Mouse (Mus musculus) hindbrain, postnatal 0 days (tissue): ENCODE measurements around the gene Sae1. TPM values are rescaled to one million over a fixed set of nuclear protein-coding genes. Genes with fewer than 3 reads are reported as not detected.

ENCODE experiments used
- ATAC-seq: fragments of 200-750 bp; cut with Nextera tagmentation; 2 replicates; pipeline ENCODE4 v1.8.0; 2017; ENCODE audit warnings: mild to moderate bottlenecking, moderate TSS enrichment, moderate library complexity
- DNase-seq: peaks from one replicate; pipeline ENCODE4 v3.0.0-alpha.2; 2015; ENCODE audit warnings: low spot score
- H3K27ac ChIP-seq: fragments of 300-500 bp; sonication (generic); 2 replicates; pipeline ENCODE4 v1.5.1; 2014; ENCODE audit warnings: mild to moderate bottlenecking
- H3K27me3 ChIP-seq: fragments of 300-500 bp; sonication (generic); 2 replicates; pipeline ENCODE4 v1.6.1; 2014; ENCODE audit warnings: low read length, mixed read lengths; ENCODE audit not compliant: insufficient read depth
- H3K36me3 ChIP-seq: fragments of 300-500 bp; sonication (generic); 2 replicates; pipeline ENCODE4 v1.6.1; 2014; ENCODE audit warnings: low read length, mixed read lengths; ENCODE audit not compliant: insufficient read depth
- H3K4me1 ChIP-seq: fragments of 300-500 bp; sonication (generic); 2 replicates; pipeline ENCODE4 v1.6.1; 2014; ENCODE audit warnings: antibody characterized with exemption, low read length, mixed read lengths; ENCODE audit not compliant: insufficient read depth
- H3K4me2 ChIP-seq: fragments of 300-500 bp; sonication (generic); 2 replicates; pipeline ENCODE4 v1.6.1; 2014; ENCODE audit warnings: low read depth, mild to moderate bottlenecking, low read length, moderate library complexity, mixed read lengths
- H3K4me3 ChIP-seq: fragments of 300-500 bp; sonication (generic); 2 replicates; pipeline ENCODE4 v1.5.1; 2014; ENCODE audit warnings: low read length
- H3K9ac ChIP-seq: fragments of 300-500 bp; sonication (generic); replicated peaks from 2 replicates; pipeline ENCODE4 v1.6.1; 2014; ENCODE audit warnings: mild to moderate bottlenecking, low read length, moderate library complexity, mixed read lengths
- H3K9me3 ChIP-seq: fragments of 300-500 bp; sonication (generic); 2 replicates; pipeline ENCODE4 v1.6.1; 2016; ENCODE audit warnings: low read length, mixed read lengths
- CTCF ChIP-seq: IDR thresholded peaks from 2 replicates; pipeline ENCODE4 v1.5.1; 2016; ENCODE audit warnings: antibody characterized with exemption, control low read depth, low read depth
- WGBS: fragments of 180-500 bp; shearing (Covaris S2); extraction: QIAGEN DNeasy Blood & Tissue Kit; methylation state at CpG from one replicate; pipeline ENCODE4 v1.1.7; 2014; 5-methylcytosine and 5-hydroxymethylcytosine counted together
- polyA plus RNA-seq: library from polyadenylated mRNA; unstranded; fragments of >200 nt; fragmentation: Nextera tagmentation; extraction: Ambion mirVana; gene quantifications from 2 replicates; pipeline ENCODE4 v1.2.1, GENCODE M21; 2015
- total RNA-seq: library from RNA; depleted of rRNA; stranded (reverse); fragments of >200 nt; gene quantifications from 2 replicates; pipeline ENCODE4 v1.2.3, GENCODE M21; 2014

Sae1 gene
- total and polyA plus RNA-seq, 2 experiments from 2014 or later: 88.6 to 215 TPM

- no peaks in the 10 kb centered on the region for H3K27me3 ChIP-seq
- DNase-seq: peak; percentile 94
- H3K4me1 ChIP-seq: peaks cover 7% of the 10 kb centered on the region; the same call in 1 of the 2 replicates
- 0% methylated on average over 23 of the region's 23 CpGs for WGBS
- peak overlapping the region; percentile 66 for H3K27ac ChIP-seq
- peak overlapping the region; percentile 37; the same call in 1 of the 2 replicates for H3K9ac ChIP-seq
- peak; percentile 96 for TF ChIP-seq CTCF
- peak overlapping the region; percentile 57 for H3K4me2 ChIP-seq
- peak overlapping the region; percentile 35 for H3K4me3 ChIP-seq
- H3K9me3 ChIP-seq: no peaks in the 10 kb centered on the region
- peak; percentile 39 for ATAC-seq
- no peaks in the 10 kb centered on the region for H3K36me3 ChIP-seq
These were observed 92.8 kb downstream of the Sae1 start for GRCm38 (mm10) chr7:16294837-16295236.

DNA sequence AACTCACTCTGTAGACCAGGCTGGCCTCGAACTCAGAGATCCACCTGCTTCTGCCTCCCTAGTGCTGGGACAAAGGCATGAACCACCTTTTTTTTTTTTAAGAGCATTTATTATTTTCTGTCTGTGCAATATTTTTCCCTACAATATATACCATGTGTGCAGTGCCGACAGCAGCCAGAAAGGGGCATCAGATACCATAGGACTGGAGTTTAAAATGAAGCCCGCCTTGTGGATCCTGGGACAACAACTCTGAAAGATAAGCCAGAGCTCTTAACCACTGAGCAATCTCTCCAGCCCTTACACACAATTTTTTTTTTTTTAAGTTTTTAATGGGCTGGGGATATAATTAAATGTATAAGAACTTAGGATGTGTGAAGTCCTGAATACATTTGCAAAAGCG lies 93.3 kb downstream of the Sae1 start:
- H3K4me3 ChIP-seq: no peak overlapping the region
- peak overlapping the region; percentile 57; the same call in 1 of the 2 replicates for H3K4me2 ChIP-seq
- H3K36me3 ChIP-seq: no peaks in the 10 kb centered on the region
- no peak overlapping the region for H3K9ac ChIP-seq
- H3K27ac ChIP-seq: no peak overlapping the region
- ATAC-seq: peak; percentile 46; the same call in 1 of the 2 replicates
- 26% methylated on average over 4 of the region's 4 CpGs for WGBS
- no peaks in the 10 kb centered on the region for H3K27me3 ChIP-seq
- TF ChIP-seq CTCF: no peak
- peak; percentile 78 for DNase-seq
- peaks cover 7% of the 10 kb centered on the region; the same call in 1 of the 2 replicates for H3K4me1 ChIP-seq
- no peaks in the 10 kb centered on the region for H3K9me3 ChIP-seq

DNA sequence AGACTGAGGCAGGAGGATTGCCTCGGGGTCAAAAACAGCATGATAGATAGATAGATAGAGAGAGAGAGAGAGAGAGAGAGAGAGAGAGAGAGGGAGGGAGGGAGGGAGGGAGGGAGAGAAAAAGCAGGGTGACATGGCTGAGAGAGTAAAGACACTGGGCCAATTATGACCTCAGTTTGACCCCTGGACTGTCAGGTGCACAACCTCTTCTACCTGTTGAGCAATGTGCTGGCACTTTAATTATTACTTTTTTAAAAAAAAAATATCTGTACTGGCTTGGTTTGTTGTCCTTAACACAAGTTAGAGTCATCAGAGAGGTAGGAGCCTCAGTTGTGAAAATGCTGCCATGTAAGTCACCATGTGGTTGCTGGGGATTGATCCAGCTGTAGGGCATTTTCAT lies 99.8 kb downstream of the Sae1 start:
- ATAC-seq: no peak
- Histone ChIP-seq H3K4me3 (no peak overlapping the region), H3K27me3 (no peaks in the 10 kb centered on the region), H3K4me1 (0 out of 2 replicates have a peak, but pooled peaks cover 3% of the 10 kb centered on the region), H3K9me3 (no peaks in the 10 kb centered on the region), H3K27ac (no peak overlapping the region), H3K36me3 (peaks cover 7% of the 10 kb centered on the region; the same call in 1 of the 2 replicates), H3K4me2 (no peak overlapping the region), H3K9ac (no peak overlapping the region)
- no peak for DNase-seq
- TF ChIP-seq CTCF: no peak
- WGBS: 81% methylated on average over 1 of the region's 1 CpGs

DNA sequence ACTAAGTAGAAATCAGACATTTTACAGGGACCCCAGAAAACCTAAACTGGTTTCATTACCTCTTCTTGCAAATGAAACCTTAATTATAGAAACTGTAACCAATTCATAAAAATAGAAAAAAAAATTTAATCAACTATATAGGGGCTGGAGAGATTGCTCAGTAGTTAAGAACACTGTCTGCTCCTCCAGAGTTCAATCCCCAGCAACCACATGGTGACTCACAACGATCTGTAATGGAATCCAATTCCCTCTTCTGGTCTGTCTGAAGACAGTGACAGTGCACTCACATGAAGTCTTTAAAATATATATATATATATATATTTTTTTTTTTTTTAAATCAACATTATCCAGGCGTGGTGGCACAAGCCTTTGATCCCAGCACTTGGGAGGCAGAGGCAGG lies 100.6 kb downstream of the Sae1 start:
- ATAC-seq (no peak), DNase-seq (no peak)
- no peak for TF ChIP-seq CTCF
- Histone ChIP-seq H3K36me3 (peaks cover 13% of the 10 kb centered on the region; the same call in 1 of the 2 replicates), H3K27ac (peak overlapping the region; percentile 88), H3K9me3 (no peaks in the 10 kb centered on the region), H3K27me3 (no peaks in the 10 kb centered on the region), H3K4me1 (0 out of 2 replicates have a peak, but pooled peaks cover 3% of the 10 kb centered on the region), H3K9ac (peak overlapping the region; percentile 60; the same call in 1 of the 2 replicates), H3K4me3 (peak overlapping the region; percentile 56), H3K4me2 (peak overlapping the region; percentile 65)
- WGBS: 80% methylated on average over 2 of the region's 2 CpGs

- under 1% methylated on average over 58 of the region's 70 CpGs for WGBS
- Histone ChIP-seq H3K27ac (peak within 1 kb of the TSS; percentile 88), H3K9me3 (no peaks in the 10 kb centered on the region), H3K27me3 (no peaks in the 10 kb centered on the region), H3K4me1 (0 out of 2 replicates have a peak, but pooled peaks cover 3% of the 10 kb centered on the region), H3K4me2 (peak within 1 kb of the TSS; percentile 65), H3K9ac (peak within 1 kb of the TSS; percentile 60), H3K4me3 (peak within 1 kb of the TSS; percentile 56), H3K36me3 (peaks cover 13% of the 10 kb centered on the region; the same call in 1 of the 2 replicates)
- peak; percentile 99 for DNase-seq
- no peak for TF ChIP-seq CTCF
- ATAC-seq: peak; percentile 94
These were observed 101.3 kb downstream of the Sae1 start, which contains the start of gene Ccdc9 for GRCm38 (mm10) chr7:16286026-16286961. TSS of gene Ccdc9 (minus strand) at chr7:16286795.

- WGBS: 4% methylated on average over 14 of the region's 14 CpGs
- Histone ChIP-seq H3K36me3 (peaks cover 17% of the 10 kb centered on the region), H3K9me3 (no peaks in the 10 kb centered on the region), H3K27me3 (no peaks in the 10 kb centered on the region), H3K9ac (0 out of 2 replicates have a peak overlapping the region, but pooled peaks have one; percentile 9), H3K4me2 (peak overlapping the region; percentile 65), H3K27ac (peak overlapping the region; percentile 88; the same call in 1 of the 2 replicates), H3K4me3 (peak overlapping the region; percentile 56), H3K4me1 (0 out of 2 replicates have a peak, but pooled peaks cover 3% of the 10 kb centered on the region)
- DNase-seq (peak; percentile 28), ATAC-seq (peak; percentile 43)
- no peak for TF ChIP-seq CTCF
These were observed 102.1 kb downstream of the Sae1 start for GRCm38 (mm10) chr7:16285450-16286025.
